Mouse (Mus musculus) adrenal gland (tissue): ENCODE results near the gene Ntm.

ENCODE experiments used
- intact Hi-C: fragments of 180-260 bp; cut with DNase I; formaldehyde crosslinking; loops from one replicate; pipeline ENCODE4 v1.15.1; 2025

The Ntm gene

DNA sequence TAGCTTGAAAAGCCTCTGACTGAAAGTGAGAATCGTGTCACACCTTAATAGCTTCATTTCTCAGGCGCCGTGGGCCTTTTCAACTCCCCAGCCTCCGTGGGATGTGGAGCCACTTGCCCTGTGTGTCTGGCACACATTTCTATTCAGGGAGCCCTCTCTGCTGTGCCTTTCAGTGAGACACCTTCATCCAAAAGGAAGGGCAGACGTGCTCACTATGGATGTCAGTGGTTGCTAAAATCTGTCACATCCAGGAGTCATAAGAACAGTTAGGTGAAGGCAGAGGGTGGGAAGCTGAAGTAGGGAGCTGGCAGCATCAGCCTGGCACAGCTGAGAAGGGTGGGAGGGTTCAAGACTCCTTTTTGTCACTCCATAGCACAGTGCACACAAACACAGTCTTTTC is 201.4 kb downstream of the Ntm start:
- intact Hi-C loops: no loop called here

- intact Hi-C loops: no loop called here
Measured at GRCm38 (mm10) chr9:29759940-29760339, 203.0 kb downstream of the Ntm start.

DNA sequence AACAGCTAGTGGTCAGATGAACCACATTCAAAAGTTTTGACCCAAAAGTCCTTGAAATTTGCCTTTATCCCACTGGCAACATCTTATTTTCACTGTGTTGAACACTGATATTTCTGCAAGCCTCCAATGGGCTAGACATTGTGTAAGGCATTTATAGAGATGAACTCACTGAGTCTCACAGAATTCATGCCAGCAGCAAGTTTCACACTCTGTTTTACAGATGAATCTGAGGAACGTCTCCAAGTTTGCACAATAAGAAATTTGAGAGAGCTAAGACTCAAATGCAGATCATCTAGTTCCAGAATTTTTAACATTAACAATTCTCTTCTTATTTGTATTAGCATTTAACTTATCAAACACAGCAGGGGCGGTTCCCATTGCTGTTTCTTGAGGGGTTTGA is 203.9 kb downstream of the Ntm start:
- intact Hi-C loops: no loop called here

DNA sequence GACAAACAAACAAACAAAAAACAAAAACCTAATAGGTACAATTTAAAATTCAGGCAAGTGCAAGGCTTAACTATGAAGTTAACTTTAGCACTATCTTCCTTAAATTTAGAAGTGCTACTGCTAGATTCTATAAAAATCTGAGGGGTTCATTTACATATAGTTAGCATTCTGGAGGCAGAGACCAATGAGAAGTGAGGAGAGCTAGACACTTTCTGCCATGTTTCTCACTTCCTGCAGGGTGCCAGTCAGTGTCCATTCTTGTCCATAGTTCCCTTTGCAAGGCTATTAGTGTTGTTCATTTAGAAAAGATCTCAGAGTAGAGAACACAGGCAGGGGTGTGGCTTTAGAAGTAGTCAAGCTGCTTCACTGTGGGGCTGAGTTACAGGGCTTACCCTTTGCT is 208.6 kb downstream of the Ntm start:
- intact Hi-C loops: no loop called here

DNA sequence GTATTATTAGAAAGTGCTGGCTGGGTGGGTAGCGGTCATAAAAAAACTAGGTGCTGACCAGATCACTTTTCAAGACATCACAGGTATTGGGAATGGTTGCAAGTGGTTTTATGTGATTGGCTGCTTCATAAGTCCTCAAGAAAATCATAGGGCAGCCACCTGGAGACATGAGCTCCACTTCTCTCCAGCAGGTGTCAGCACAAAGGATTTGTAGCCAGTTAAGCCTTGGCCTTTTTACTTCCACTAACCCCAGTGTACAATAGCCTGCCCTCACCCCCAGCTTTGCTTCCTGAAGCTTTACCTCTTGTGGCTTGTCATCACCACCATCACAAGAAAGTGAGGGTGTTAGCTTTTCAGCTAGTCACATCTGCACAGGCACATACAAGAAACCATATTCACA is 211.5 kb downstream of the Ntm start:
- intact Hi-C loops: no loop called here

- intact Hi-C loops: no loop called here
Measured at GRCm38 (mm10) chr9:29750371-29751014, 212.4 kb downstream of the Ntm start.

DNA sequence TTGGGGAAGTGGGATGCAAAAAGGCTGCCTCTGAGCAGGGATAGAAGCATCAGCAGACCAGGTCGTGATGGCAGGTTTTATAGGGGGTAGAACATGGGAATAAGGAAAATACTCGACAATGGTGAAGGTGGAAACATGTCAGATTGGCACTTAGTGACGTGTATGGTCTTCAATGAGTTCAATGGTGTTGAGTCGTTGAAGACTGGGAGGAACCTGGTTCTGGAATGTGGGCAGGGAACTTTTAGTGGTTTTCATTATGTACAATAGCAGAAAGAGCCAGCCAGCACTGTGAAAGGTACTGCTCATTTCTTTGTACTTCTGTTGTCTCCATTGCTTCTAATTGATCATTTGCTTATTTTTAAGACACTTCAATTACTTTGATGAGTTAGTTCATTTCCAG is 214.9 kb downstream of the Ntm start:
- intact Hi-C loops: no loop called here

- intact Hi-C loops: no loop called here
Measured at GRCm38 (mm10) chr9:29738835-29739526, 224.0 kb downstream of the Ntm start.

DNA sequence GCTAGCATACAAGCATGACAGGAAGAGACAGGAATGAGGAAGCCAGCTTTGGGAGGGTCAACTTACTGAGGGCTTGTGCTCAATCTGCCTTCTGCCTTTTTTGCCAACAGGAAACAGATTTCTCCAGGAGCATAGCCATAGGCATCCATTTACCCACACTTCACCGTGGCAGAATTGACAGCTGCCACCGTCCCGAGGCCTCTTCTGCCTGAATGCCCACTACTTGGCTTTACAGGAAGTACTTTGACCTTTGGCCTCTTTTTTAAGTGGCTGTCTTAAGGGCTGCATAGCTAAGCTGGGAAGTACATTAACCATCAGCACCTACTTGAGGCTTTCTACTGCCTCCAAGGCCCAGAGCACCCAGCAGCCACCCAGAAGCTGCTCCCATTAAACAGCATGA is 226.9 kb downstream of the Ntm start:
- intact Hi-C loops: no loop called here

GRCm38 (mm10) chr9:29732895-29733294 is 230.0 kb downstream of the Ntm start:
- intact Hi-C loops: no loop called here

GRCm38 (mm10) chr9:29731672-29732071 is 231.3 kb downstream of the Ntm start:
- intact Hi-C loops: no loop called here

DNA sequence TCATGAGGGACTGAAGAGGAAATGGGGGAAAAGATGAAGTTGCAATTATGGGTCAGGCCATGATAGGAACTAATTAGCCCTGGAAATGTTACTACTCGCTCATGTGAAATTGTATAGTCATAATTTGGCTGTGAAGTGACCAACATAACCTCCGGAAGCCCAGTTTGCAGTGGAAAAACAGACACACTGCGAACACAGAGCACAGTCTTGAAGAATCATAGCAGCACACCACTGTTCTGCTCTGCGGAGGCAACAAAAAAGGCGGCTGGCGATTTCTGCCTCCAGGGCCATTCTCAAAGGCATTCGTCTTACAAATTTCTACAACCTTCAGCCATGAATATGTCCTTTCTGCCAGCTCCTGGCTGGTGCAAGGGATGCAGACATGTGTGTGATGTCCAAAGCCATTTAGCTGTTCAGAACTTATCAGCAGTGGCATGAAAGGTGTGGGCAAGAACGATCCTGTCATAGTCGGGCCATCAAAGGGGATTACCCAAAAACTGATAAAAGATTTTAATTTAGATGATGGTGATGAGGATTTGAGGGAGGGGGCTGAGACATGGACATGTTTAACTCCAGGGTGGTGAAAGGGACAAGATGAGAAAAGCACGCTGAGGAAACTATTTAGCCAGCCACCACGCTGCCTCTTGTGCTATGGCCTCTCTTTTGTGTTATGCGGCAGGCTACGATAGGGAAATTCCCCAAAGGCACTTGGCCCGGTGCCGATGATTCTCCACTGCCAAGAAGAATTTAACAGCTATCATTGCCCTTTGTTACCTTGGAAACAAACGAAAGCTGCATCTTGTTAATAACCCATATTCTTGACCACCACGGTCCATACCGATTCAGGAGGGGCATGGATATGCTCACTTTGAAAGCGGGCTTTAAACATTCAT is 235.2 kb downstream of the Ntm start:
- intact Hi-C loops: no loop called here

DNA sequence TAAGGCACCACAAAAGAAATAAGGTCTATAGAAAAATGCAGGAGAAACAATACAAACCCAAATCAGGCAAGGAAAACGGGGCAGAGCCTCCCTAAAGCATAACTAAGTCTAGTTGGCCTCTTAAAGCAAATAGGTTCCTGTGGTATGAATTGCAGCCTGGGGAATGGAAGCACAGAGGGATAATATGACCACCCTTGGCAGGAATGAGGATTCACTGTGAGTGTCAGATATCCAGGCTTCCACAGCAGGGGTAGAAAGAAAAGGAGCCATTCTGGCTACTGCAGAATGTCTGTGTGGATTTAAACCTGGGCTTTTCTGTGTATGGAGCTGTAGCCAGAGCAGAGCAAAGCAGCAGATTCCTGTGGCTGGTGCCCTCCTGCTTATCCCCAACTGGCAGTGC is 241.5 kb downstream of the Ntm start:
- intact Hi-C loops: no loop called here

GRCm38 (mm10) chr9:29716795-29717194 is 246.1 kb downstream of the Ntm start:
- intact Hi-C loops: no loop called here

DNA sequence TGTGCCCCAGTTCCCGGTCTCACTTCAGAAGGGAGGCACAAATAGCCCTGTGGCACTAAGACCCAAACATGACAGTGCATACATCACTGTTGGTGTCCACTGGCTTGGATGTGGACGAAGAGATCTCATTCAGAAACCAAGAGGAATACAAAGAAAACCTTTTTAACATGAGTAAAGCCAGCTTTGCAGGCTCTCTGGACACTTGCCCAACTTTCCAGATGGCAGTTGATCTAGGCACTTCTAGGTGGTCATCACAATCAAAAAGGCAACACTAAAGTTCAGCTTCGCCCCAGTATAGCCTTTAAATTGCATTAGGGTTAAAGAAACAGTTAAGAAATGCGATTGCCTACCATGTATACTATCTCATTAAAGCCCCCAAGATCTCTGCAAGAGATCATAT is 264.7 kb downstream of the Ntm start:
- intact Hi-C loops: no loop called here

GRCm38 (mm10) chr9:29694151-29694550 is 268.8 kb downstream of the Ntm start:
- intact Hi-C loops: no loop called here

DNA sequence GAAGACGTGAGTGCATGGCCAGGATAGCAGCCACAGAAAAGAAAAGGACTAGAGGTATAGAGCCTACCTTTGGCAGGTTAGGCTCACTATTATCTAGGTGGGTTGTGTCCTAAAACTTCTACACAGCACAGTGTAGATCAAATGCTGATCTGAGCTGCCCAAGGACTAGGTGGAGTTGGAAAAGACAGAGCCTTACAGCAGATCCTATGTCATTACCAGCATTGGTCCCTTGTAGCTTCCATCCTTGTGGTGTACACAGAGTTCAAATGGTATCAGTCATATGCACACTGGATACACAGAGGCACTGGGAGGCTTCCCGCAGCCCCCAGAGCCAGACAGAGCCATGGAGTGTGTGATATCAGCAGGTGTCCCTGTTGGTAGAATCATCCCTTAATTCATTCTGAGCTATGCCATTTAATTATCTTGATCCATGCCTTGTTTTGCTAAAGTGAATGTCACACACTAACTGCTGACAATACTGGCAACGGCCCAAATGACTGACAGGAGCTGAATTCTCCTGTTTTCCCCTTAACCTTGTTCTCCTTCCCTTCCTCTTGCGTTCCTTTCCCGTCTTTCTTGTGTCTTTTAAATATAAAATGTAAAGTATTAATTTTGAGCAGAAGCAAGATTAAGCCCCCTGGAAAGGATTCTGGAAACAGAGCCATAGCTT is 271.6 kb downstream of the Ntm start:
- intact Hi-C loops: no loop called here

GRCm38 (mm10) chr9:29682224-29682623 is 280.7 kb downstream of the Ntm start:
- intact Hi-C loops: no loop called here

- intact Hi-C loops: no loop called here
Measured at GRCm38 (mm10) chr9:29680677-29681076, 282.3 kb downstream of the Ntm start.

DNA sequence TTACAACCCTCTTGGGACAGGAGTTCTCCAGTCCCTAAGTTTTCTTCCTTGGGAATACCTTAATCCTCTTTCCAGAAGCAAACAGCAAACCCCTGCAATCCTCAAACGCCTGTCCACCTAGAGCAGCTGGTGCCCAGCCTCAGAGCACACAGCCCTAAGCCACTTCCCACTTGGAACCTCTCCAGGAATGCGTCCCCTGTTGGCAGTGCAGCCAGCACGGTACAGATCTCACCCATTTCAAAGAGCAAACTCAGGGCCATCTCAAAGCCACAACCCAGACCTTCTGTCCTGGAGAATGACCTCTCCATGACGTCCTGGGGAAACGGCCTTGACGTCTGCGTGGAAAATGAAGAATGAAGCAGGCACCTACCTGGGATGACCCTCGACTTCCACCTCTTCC is 289.0 kb downstream of the Ntm start:
- intact Hi-C loops: no loop called here

DNA sequence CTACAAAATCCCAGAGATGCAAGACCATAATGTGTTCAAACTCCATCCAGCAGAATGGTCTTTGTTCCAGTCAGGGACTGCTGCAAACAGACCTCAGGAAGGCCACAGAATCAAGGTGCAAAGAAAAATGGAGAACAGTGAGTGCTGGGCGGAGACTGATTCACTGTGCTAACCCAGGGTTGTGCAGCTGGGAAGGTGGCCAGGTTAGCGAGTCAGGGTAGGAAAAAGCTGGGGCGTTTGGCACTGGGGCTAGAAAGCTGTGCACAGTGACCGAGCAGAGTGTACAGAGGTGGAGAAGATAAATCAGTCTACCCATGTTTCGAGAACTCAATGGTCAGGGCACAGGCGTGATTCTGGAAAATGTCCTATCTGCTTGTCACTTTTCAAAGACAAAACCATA is 291.1 kb downstream of the Ntm start:
- intact Hi-C loops: no loop called here

GRCm38 (mm10) chr9:29663286-29663685 is 299.7 kb downstream of the Ntm start:
- intact Hi-C loops: loop anchor here (5.0 to 10.0 kb wide), 5 partner anchors 342 to 762 kb away; partner anchors contain the start of gene Snx19
